Mouse (Mus musculus): Measurements from ENCODE around the gene Slc51b. TPM values are rescaled to one million over a fixed set of nuclear protein-coding genes. Genes with fewer than 3 reads are reported as not detected.

The Slc51b gene
- not detected for total RNA-seq (2021)

- no peak for DNase-seq (ENCODE audit: extremely low spot score in 1 of 2, low spot score in 2 of 2)
- intact Hi-C loops (cut with DNase I): no loop called here
Observed at GRCm38 (mm10) chr9:65422760-65423501, at the start of gene Slc51b. Slc51b (minus strand) TSS chr9:65422955.

- DNase-seq (ENCODE audit: extremely low spot score in 1 of 2, low spot score in 2 of 2): no peak
- intact Hi-C loops (cut with DNase I): no loop called here
Observed at GRCm38 (mm10) chr9:65467686-65468085, 44.9 kb upstream of the Slc51b start.

GRCm38 (mm10) chr9:65465241-65465640, 42.5 kb upstream of the Slc51b start:
- DNase-seq (ENCODE audit: extremely low spot score in 1 of 2, low spot score in 2 of 2): no peak
- intact Hi-C loops (cut with DNase I): no loop called here

- peak in 1 of 2 experiments; percentile 32 for DNase-seq (ENCODE audit: extremely low spot score in 1 of 2, low spot score in 2 of 2)
- intact Hi-C loops (cut with DNase I): no loop called here
Observed at GRCm38 (mm10) chr9:65464161-65464560, 41.4 kb upstream of the Slc51b start.

GRCm38 (mm10) chr9:65462544-65462943, 39.8 kb upstream of the Slc51b start:
- intact Hi-C loops (cut with DNase I): no loop called here
- no peak for DNase-seq (ENCODE audit: extremely low spot score in 1 of 2, low spot score in 2 of 2)

GRCm38 (mm10) chr9:65460732-65461442, 38.1 kb upstream of the Slc51b start, which contains the start of gene Spg21:
Spg21 (plus strand) TSS chr9:65460947.
- intact Hi-C loops (cut with DNase I): no loop called here
- peak; percentile 90 to 96 for DNase-seq (ENCODE audit: extremely low spot score in 1 of 2, low spot score in 2 of 2)

- intact Hi-C loops (cut with DNase I): no loop called here
- DNase-seq (ENCODE audit: extremely low spot score in 1 of 2, low spot score in 2 of 2): no peak
Observed at GRCm38 (mm10) chr9:65460198-65460597, 37.4 kb upstream of the Slc51b start.

GRCm38 (mm10) chr9:65458975-65459374, 36.2 kb upstream of the Slc51b start:
- no peak for DNase-seq (ENCODE audit: extremely low spot score in 1 of 2, low spot score in 2 of 2)
- intact Hi-C loops (cut with DNase I): no loop called here

GRCm38 (mm10) chr9:65447951-65448350, 25.2 kb upstream of the Slc51b start:
- DNase-seq (ENCODE audit: extremely low spot score in 1 of 2, low spot score in 2 of 2): no peak

GRCm38 (mm10) chr9:65444692-65445091, 21.9 kb upstream of the Slc51b start:
- intact Hi-C loops (cut with DNase I): no loop called here
- DNase-seq (ENCODE audit: extremely low spot score in 1 of 2, low spot score in 2 of 2): no peak

More at GRCm38 (mm10) chr9:65447951-65448350, 25.2 kb upstream of the Slc51b start:
- intact Hi-C loops (cut with DNase I): no loop called here

- intact Hi-C loops (cut with DNase I): loop anchor here (10.0 kb wide), 1 partner anchor 61 kb away; no protein-coding TSS in a partner anchor
Observed at GRCm38 (mm10) chr9:65435671-65436301, 13.0 kb upstream of the Slc51b start, which contains the start of gene Mtfmt. Mtfmt (plus strand) TSS chr9:65435782.

GRCm38 (mm10) chr9:65435211-65435610, 12.5 kb upstream of the Slc51b start:
- intact Hi-C loops (cut with DNase I): loop anchor here (10.0 kb wide), 1 partner anchor 60 kb away; no protein-coding TSS in a partner anchor
- DNase-seq (ENCODE audit: extremely low spot score in 1 of 2, low spot score in 2 of 2): no peak

More at GRCm38 (mm10) chr9:65435671-65436301, 13.0 kb upstream of the Slc51b start, which contains the start of gene Mtfmt:
- peak; percentile 87 to 96 for DNase-seq (ENCODE audit: extremely low spot score in 1 of 2, low spot score in 2 of 2)

GRCm38 (mm10) chr9:65434140-65434539, 11.4 kb upstream of the Slc51b start:
- intact Hi-C loops (cut with DNase I): loop anchor here (10.0 kb wide), 1 partner anchor 59 kb away; no protein-coding TSS in a partner anchor
- peak in 1 of 2 experiments; percentile 44 for DNase-seq (ENCODE audit: extremely low spot score in 1 of 2, low spot score in 2 of 2)

- intact Hi-C loops (cut with DNase I): loop anchor here (2.0 to 10.0 kb wide), 2 partner anchors 39 to 57 kb away; no protein-coding TSS in a partner anchor
- peak; percentile 81 to 85 for DNase-seq (ENCODE audit: extremely low spot score in 1 of 2, low spot score in 2 of 2)
Observed at GRCm38 (mm10) chr9:65432236-65432635, 9.5 kb upstream of the Slc51b start.

- no peak for DNase-seq (ENCODE audit: extremely low spot score in 1 of 2, low spot score in 2 of 2)
Observed at GRCm38 (mm10) chr9:65430921-65431320, 8.2 kb upstream of the Slc51b start.

GRCm38 (mm10) chr9:65430401-65430800, 7.6 kb upstream of the Slc51b start:
- intact Hi-C loops (cut with DNase I): loop anchor here (10.0 kb wide), 1 partner anchor 56 kb away; no protein-coding TSS in a partner anchor
- no peak for DNase-seq (ENCODE audit: extremely low spot score in 1 of 2, low spot score in 2 of 2)

More at GRCm38 (mm10) chr9:65430921-65431320, 8.2 kb upstream of the Slc51b start:
- intact Hi-C loops (cut with DNase I): loop anchor here (10.0 kb wide), 1 partner anchor 56 kb away; no protein-coding TSS in a partner anchor

GRCm38 (mm10) chr9:65428003-65428402, 5.2 kb upstream of the Slc51b start:
- intact Hi-C loops (cut with DNase I): no loop called here
- no peak for DNase-seq (ENCODE audit: extremely low spot score in 1 of 2, low spot score in 2 of 2)

- intact Hi-C loops (cut with DNase I): no loop called here
- DNase-seq (ENCODE audit: extremely low spot score in 1 of 2, low spot score in 2 of 2): no peak
Observed at GRCm38 (mm10) chr9:65427511-65427910, 4.8 kb upstream of the Slc51b start.

GRCm38 (mm10) chr9:65424393-65424792, 1.6 kb upstream of the Slc51b start:
- DNase-seq (ENCODE audit: extremely low spot score in 1 of 2, low spot score in 2 of 2): no peak
- intact Hi-C loops (cut with DNase I): no loop called here
